Mouse (Mus musculus): ENCODE measurements around the gene Btnl10. TPM values are rescaled to one million over a fixed set of nuclear protein-coding genes. Genes with fewer than 3 reads are reported as not detected.

Btnl10 gene
- polyA plus RNA-seq, 1 experiment from 2014 or later: 0.25 TPM

DNA sequence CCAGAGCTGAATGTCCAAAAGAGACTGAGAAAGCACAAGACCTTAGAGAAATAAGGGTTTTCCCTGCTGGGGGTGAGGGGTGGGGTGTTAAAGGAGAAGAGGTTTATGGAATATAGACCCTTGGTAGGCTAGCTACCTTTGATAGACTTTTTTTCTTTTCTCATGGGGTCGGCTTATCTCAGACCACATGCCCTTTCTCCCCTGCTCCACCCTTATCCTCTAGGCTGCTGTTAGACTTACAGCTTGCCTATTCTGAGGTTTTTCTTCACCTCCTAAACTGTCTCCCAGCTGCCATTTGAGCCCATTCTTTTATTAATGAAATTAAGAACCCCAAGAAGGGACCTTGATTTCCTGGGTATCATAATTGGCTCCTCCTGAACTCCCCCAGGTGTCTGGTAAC is 3.9 kb upstream of the Btnl10 start:
- Histone ChIP-seq H3K27ac (0 out of 2 replicates have a peak overlapping the region, but pooled peaks have one; percentile 3), H3K36me3 (no peaks in the 10 kb centered on the region), H3K4me2 (no peak overlapping the region), H3K4me3 (replicated peaks) (no peak overlapping the region), H3K9ac (replicated peaks) (no peak overlapping the region; the same call in 1 of the 2 replicates), H3K9me3 (no peaks in the 10 kb centered on the region), H3K27me3 (no peaks in the 10 kb centered on the region), H3K4me1 (replicated peaks) (0 out of 2 replicates have a peak, but pooled peaks cover 3% of the 10 kb centered on the region)
- no peak for ATAC-seq (ENCODE audit: insufficient number of reproducible peaks, insufficient read depth, low FRiP score, low TSS enrichment, low read depth)
- WGBS: 100% methylated on average over 1 of the region's 1 CpGs

- Histone ChIP-seq H3K36me3 (no peaks in the 10 kb centered on the region), H3K4me2 (peak overlapping the region; percentile 61), H3K27me3 (no peaks in the 10 kb centered on the region), H3K4me1 (replicated peaks) (peaks cover 5% of the 10 kb centered on the region; the same call in 1 of the 2 replicates), H3K9ac (replicated peaks) (peak overlapping the region; percentile 56), H3K9me3 (no peaks in the 10 kb centered on the region), H3K27ac (peak overlapping the region; percentile 3; the same call in 1 of the 2 replicates), H3K4me3 (replicated peaks) (peak overlapping the region; percentile 32)
- no peak for ATAC-seq (ENCODE audit: insufficient number of reproducible peaks, insufficient read depth, low FRiP score, low TSS enrichment, low read depth)
- 14% methylated on average over 17 of the region's 17 CpGs for WGBS
These were observed 3.2 kb upstream of the Btnl10 start for GRCm38 (mm10) chr11:58914461-58915028.

GRCm38 (mm10) chr11:58916879-58917744 is 596 bp upstream of the Btnl10 start:
- Histone ChIP-seq H3K4me3 (replicated peaks) (no peak overlapping the region), H3K4me1 (replicated peaks) (peaks cover 6% of the 10 kb centered on the region; the same call in 1 of the 2 replicates), H3K4me2 (no peak overlapping the region), H3K36me3 (no peaks in the 10 kb centered on the region), H3K9me3 (no peaks in the 10 kb centered on the region), H3K27ac (no peak overlapping the region), H3K9ac (replicated peaks) (no peak overlapping the region), H3K27me3 (no peaks in the 10 kb centered on the region; the same call in 1 of the 2 replicates)
- WGBS: 56% methylated on average over 14 of the region's 14 CpGs
- ATAC-seq (ENCODE audit: insufficient number of reproducible peaks, insufficient read depth, low FRiP score, low TSS enrichment, low read depth): no peak

GRCm38 (mm10) chr11:58918759-58919158 is 1.1 kb downstream of the Btnl10 start:
- Histone ChIP-seq H3K27me3 (peaks cover 4% of the 10 kb centered on the region; the same call in 1 of the 2 replicates), H3K36me3 (no peaks in the 10 kb centered on the region), H3K4me1 (replicated peaks) (peaks cover 6% of the 10 kb centered on the region; the same call in 1 of the 2 replicates), H3K9ac (replicated peaks) (no peak overlapping the region), H3K4me2 (no peak overlapping the region), H3K27ac (no peak overlapping the region), H3K9me3 (no peaks in the 10 kb centered on the region), H3K4me3 (replicated peaks) (no peak overlapping the region)
- WGBS: 73% methylated on average over 5 of the region's 5 CpGs
- no peak for ATAC-seq (ENCODE audit: insufficient number of reproducible peaks, insufficient read depth, low FRiP score, low TSS enrichment, low read depth)

GRCm38 (mm10) chr11:58922420-58922819 is 4.7 kb downstream of the Btnl10 start:
- no peak overlapping the region for H3K9ac ChIP-seq (replicated peaks)
- H3K27me3 ChIP-seq: peaks cover 4% of the 10 kb centered on the region; the same call in 1 of the 2 replicates
- no peak overlapping the region for H3K4me3 ChIP-seq (replicated peaks)
- no peaks in the 10 kb centered on the region for H3K36me3 ChIP-seq
- peaks cover 3% of the 10 kb centered on the region; the same call in 1 of the 2 replicates for H3K4me1 ChIP-seq (replicated peaks)
- WGBS: 85% methylated on average over 9 of the region's 9 CpGs
- H3K9me3 ChIP-seq: no peaks in the 10 kb centered on the region
- no peak overlapping the region for H3K4me2 ChIP-seq
- H3K27ac ChIP-seq: no peak overlapping the region
- ATAC-seq (ENCODE audit: insufficient number of reproducible peaks, insufficient read depth, low FRiP score, low TSS enrichment, low read depth): no peak

GRCm38 (mm10) chr11:58926651-58927050 is 8.9 kb downstream of the Btnl10 start:
- ATAC-seq (ENCODE audit: insufficient number of reproducible peaks, insufficient read depth, low FRiP score, low TSS enrichment, low read depth): no peak

DNA sequence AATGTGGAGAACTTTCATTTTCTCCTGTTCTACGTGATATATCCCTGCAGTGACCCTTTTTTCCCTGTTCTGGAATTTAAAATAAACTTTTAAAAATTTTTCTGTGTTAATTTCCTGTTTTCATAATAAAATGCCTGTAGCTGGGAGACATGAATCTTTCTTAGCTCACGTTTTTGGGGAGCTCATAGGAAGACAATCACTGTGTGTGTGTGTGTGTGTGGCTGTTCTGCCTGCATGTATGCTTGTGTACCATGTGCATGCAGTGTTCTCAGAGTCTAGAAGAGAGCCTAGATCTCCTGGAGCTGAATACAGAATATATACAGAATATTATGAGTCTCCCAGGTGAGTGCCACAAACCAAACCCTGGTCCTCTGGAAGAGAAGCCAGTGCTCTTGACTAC is 9.3 kb downstream of the Btnl10 start:
- ATAC-seq (ENCODE audit: insufficient number of reproducible peaks, insufficient read depth, low FRiP score, low TSS enrichment, low read depth): no peak

More at GRCm38 (mm10) chr11:58926651-58927050, 8.9 kb downstream of the Btnl10 start:
- 96% methylated on average over 2 of the region's 3 CpGs for WGBS
- 0 out of 2 replicates have a peak, but pooled peaks cover 2% of the 10 kb centered on the region for H3K4me1 ChIP-seq (replicated peaks)
- H3K9me3 ChIP-seq: no peaks in the 10 kb centered on the region
- H3K4me3 ChIP-seq (replicated peaks): no peak overlapping the region
- H3K27ac ChIP-seq: no peak overlapping the region
- no peak overlapping the region for H3K4me2 ChIP-seq
- H3K9ac ChIP-seq (replicated peaks): no peak overlapping the region
- peaks cover 9% of the 10 kb centered on the region for H3K36me3 ChIP-seq
- 0 out of 2 replicates have a peak, but pooled peaks cover 4% of the 10 kb centered on the region for H3K27me3 ChIP-seq

GRCm38 (mm10) chr11:58927790-58928651 is 10.3 kb downstream of the Btnl10 start:
- Histone ChIP-seq H3K4me2 (peak overlapping the region; percentile 24), H3K9me3 (no peaks in the 10 kb centered on the region), H3K36me3 (peaks cover 23% of the 10 kb centered on the region), H3K4me3 (replicated peaks) (peak overlapping the region; percentile 15; the same call in 1 of the 2 replicates), H3K27me3 (0 out of 2 replicates have a peak, but pooled peaks cover under 1% of the 10 kb centered on the region), H3K4me1 (replicated peaks) (0 out of 2 replicates have a peak, but pooled peaks cover 2% of the 10 kb centered on the region), H3K27ac (no peak overlapping the region), H3K9ac (replicated peaks) (no peak overlapping the region)
- no peak for ATAC-seq (ENCODE audit: insufficient number of reproducible peaks, insufficient read depth, low FRiP score, low TSS enrichment, low read depth)
- 34% methylated on average over 20 of the region's 20 CpGs for WGBS

More for the DNA sequence above, 9.3 kb downstream of the Btnl10 start:
- WGBS: 73% methylated on average over 2 of the region's 2 CpGs
- H3K9ac ChIP-seq (replicated peaks): no peak overlapping the region
- no peak overlapping the region for H3K4me2 ChIP-seq
- H3K4me1 ChIP-seq (replicated peaks): 0 out of 2 replicates have a peak, but pooled peaks cover 2% of the 10 kb centered on the region
- H3K36me3 ChIP-seq: peaks cover 13% of the 10 kb centered on the region
- 0 out of 2 replicates have a peak, but pooled peaks cover 4% of the 10 kb centered on the region for H3K27me3 ChIP-seq
- H3K9me3 ChIP-seq: no peaks in the 10 kb centered on the region
- H3K27ac ChIP-seq: no peak overlapping the region
- no peak overlapping the region for H3K4me3 ChIP-seq (replicated peaks)

- H3K9ac ChIP-seq (replicated peaks): no peak overlapping the region
- H3K9me3 ChIP-seq: no peaks in the 10 kb centered on the region
- ATAC-seq (ENCODE audit: insufficient number of reproducible peaks, insufficient read depth, low FRiP score, low TSS enrichment, low read depth): no peak
- no peak overlapping the region for H3K4me2 ChIP-seq
- peaks cover 33% of the 10 kb centered on the region for H3K36me3 ChIP-seq
- 0 out of 2 replicates have a peak, but pooled peaks cover 2% of the 10 kb centered on the region for H3K4me1 ChIP-seq (replicated peaks)
- 75% methylated on average over 4 of the region's 4 CpGs for WGBS
- H3K27me3 ChIP-seq: no peaks in the 10 kb centered on the region
- no peak overlapping the region for H3K27ac ChIP-seq
- no peak overlapping the region for H3K4me3 ChIP-seq (replicated peaks)
These were observed 11.3 kb downstream of the Btnl10 start for GRCm38 (mm10) chr11:58929055-58929454.

- Histone ChIP-seq H3K27me3 (no peaks in the 10 kb centered on the region), H3K9me3 (no peaks in the 10 kb centered on the region), H3K4me1 (replicated peaks) (0 out of 2 replicates have a peak, but pooled peaks cover 2% of the 10 kb centered on the region), H3K27ac (no peak overlapping the region), H3K4me3 (replicated peaks) (no peak overlapping the region), H3K9ac (replicated peaks) (no peak overlapping the region), H3K36me3 (peaks cover 39% of the 10 kb centered on the region), H3K4me2 (no peak overlapping the region)
- no peak for ATAC-seq (ENCODE audit: insufficient number of reproducible peaks, insufficient read depth, low FRiP score, low TSS enrichment, low read depth)
- 51% methylated on average over 3 of the region's 3 CpGs for WGBS
These were observed 11.9 kb downstream of the Btnl10 start for GRCm38 (mm10) chr11:58929641-58930040.
